Mouse (Mus musculus) heart, embryonic 11.5 days (tissue): Measurements from ENCODE around the gene Slc22a13. TPM values are rescaled to one million over a fixed set of nuclear protein-coding genes. Genes with fewer than 3 reads are reported as not detected.

Experiments
- ATAC-seq: fragments of 200-750 bp; cut with Nextera tagmentation; replicated peaks from 2 replicates; pipeline ENCODE4 v1.8.0; 2017; ENCODE audit warnings: moderate library complexity; ENCODE audit not compliant: insufficient number of reproducible peaks, low FRiP score, low TSS enrichment
- H3K27ac ChIP-seq: fragments of 300-500 bp; sonication (generic); 2 replicates; pipeline ENCODE4 v1.5.1; 2014; ENCODE audit warnings: mild to moderate bottlenecking, low read depth, low read length
- H3K27me3 ChIP-seq: fragments of 300-500 bp; sonication (generic); 2 replicates; pipeline ENCODE4 v1.6.1; 2014; ENCODE audit warnings: mild to moderate bottlenecking, low read length, mixed read lengths; ENCODE audit not compliant: control insufficient read depth, insufficient read depth
- H3K36me3 ChIP-seq: fragments of 300-500 bp; sonication (generic); 2 replicates; pipeline ENCODE4 v1.6.1; 2014; ENCODE audit warnings: mild to moderate bottlenecking, low read length, moderate library complexity, mixed read lengths; ENCODE audit not compliant: control insufficient read depth, insufficient read depth
- H3K4me1 ChIP-seq: fragments of 300-500 bp; sonication (generic); 2 replicates; pipeline ENCODE4 v1.6.1; 2014; ENCODE audit warnings: low read length; ENCODE audit not compliant: control insufficient read depth, insufficient read depth
- H3K4me2 ChIP-seq: fragments of 300-500 bp; sonication (generic); 2 replicates; pipeline ENCODE4 v1.6.1; 2014; ENCODE audit warnings: mild to moderate bottlenecking, moderate library complexity
- H3K4me3 ChIP-seq: fragments of 300-500 bp; sonication (generic); 2 replicates; pipeline ENCODE4 v1.5.1; 2014; ENCODE audit warnings: low read depth, low read length
- H3K9ac ChIP-seq: fragments of 300-500 bp; sonication (generic); 2 replicates; pipeline ENCODE4 v1.6.1; 2014; ENCODE audit warnings: mild to moderate bottlenecking, low read depth, low read length, moderate library complexity
- H3K9me3 ChIP-seq: fragments of 300-500 bp; sonication (generic); replicated peaks from 2 replicates; pipeline ENCODE4 v1.6.1; 2016; ENCODE audit warnings: low read length; ENCODE audit not compliant: control insufficient read depth
- WGBS: fragments of 180-500 bp; shearing (Covaris S2); extraction: QIAGEN DNeasy Blood & Tissue Kit; methylation state at CpG from one replicate; pipeline ENCODE4 v1.1.7; 2014; ENCODE audit not compliant: insufficient replicate concordance; 5-methylcytosine and 5-hydroxymethylcytosine counted together
- polyA plus RNA-seq: library from polyadenylated mRNA; unstranded; fragments of >200 nt; fragmentation: Nextera tagmentation; extraction: Ambion mirVana; gene quantifications from 2 replicates; pipeline ENCODE4 v1.2.1, GENCODE M21; 2014

Slc22a13 gene
- polyA plus RNA-seq, 1 experiment from 2014 or later, result not detected

GRCm38 (mm10) chr9:119181241-119181728 lies 27.6 kb downstream of the Slc22a13 start:
- WGBS, result 38% methylated on average over 3 of the region's 3 CpGs
- H3K27me3 ChIP-seq, result no peaks in the 10 kb centered on the region
- no peak overlapping the region for H3K27ac ChIP-seq

DNA sequence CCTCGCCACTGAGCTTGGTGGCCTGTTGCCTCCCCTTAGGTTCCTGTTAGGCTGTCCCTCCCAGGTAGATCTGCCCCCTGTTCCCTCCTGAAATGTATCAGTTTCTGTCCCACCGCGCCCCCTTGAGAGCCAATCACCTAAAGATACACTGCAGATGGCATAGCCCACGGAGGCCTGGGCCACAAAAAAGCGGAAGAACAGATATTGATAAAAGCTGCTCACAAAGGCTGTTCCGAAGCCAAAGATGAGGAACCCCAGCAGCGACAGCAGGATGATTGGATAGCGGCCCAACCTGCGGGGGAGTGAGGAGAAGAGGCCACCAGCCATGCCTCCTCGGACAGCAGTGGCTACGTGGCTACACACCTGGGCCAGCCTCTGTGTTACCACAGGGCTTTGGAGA lies 29.6 kb downstream of the Slc22a13 start:
- H3K4me1 ChIP-seq, result no peaks in the 10 kb centered on the region
- H3K4me3 ChIP-seq, result no peak overlapping the region
- H3K4me2 ChIP-seq, result no peak overlapping the region
- ATAC-seq, result no peak
- H3K9ac ChIP-seq, result no peak overlapping the region
- no peaks in the 10 kb centered on the region for H3K9me3 ChIP-seq
- WGBS, result 81% methylated on average over 11 of the region's 11 CpGs
- no peak overlapping the region for H3K27ac ChIP-seq
- no peaks in the 10 kb centered on the region for H3K36me3 ChIP-seq
- H3K27me3 ChIP-seq, result no peaks in the 10 kb centered on the region

More at GRCm38 (mm10) chr9:119181241-119181728, 27.6 kb downstream of the Slc22a13 start:
- H3K4me2 ChIP-seq, result no peak overlapping the region
- H3K4me1 ChIP-seq, result no peaks in the 10 kb centered on the region
- ATAC-seq, result no peak
- H3K9me3 ChIP-seq, result no peaks in the 10 kb centered on the region
- no peak overlapping the region for H3K4me3 ChIP-seq
- H3K9ac ChIP-seq, result no peak overlapping the region
- H3K36me3 ChIP-seq, result no peaks in the 10 kb centered on the region

DNA sequence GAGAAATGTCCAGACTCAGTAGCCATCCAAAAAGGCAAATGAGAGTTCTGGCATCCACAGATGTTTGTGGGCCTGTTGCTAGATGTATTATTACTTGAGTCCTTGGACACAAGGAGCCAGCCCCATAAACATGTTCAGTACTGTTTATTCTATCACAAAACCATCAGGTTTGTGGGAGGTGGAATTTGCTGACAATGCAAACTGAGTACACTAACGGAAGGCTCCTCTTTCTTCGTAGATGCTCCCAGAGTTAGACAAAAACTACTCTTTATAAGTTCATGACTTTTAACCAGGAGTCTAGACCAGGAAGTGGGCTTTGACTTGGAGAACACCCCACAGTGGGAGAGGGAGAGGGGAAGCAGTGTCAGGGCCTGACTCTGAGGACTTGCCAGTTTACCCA lies 41.3 kb downstream of the Slc22a13 start:
- 95% methylated on average over 2 of the region's 2 CpGs for WGBS
- Histone ChIP-seq H3K4me1 (no peaks in the 10 kb centered on the region), H3K9me3 (no peaks in the 10 kb centered on the region), H3K9ac (no peak overlapping the region), H3K4me3 (no peak overlapping the region), H3K27me3 (no peaks in the 10 kb centered on the region), H3K27ac (no peak overlapping the region), H3K4me2 (no peak overlapping the region), H3K36me3 (no peaks in the 10 kb centered on the region)
- ATAC-seq, result no peak

DNA sequence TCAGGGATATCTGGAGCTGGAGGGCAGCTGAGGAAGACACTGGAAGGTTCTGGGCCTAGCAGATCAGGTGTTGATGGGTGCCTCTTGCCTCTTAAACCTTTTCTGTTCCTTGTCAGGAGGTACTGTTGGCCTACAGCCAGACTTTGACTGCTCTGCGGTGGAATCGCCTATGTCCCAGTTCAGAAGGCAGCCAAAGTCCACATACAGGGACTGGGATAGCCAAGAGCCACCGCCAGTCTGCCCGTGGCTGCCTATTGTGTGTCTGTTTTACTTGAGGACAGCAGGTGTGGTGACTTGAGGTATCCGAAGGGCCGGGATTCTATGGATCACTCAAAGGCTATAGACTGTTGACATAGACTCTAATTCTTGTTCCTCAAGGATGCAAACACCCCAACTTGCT lies 43.4 kb downstream of the Slc22a13 start:
- H3K9ac ChIP-seq, result no peak overlapping the region
- no peak overlapping the region for H3K4me3 ChIP-seq
- 84% methylated on average over 6 of the region's 6 CpGs for WGBS
- H3K4me2 ChIP-seq, result no peak overlapping the region
- no peaks in the 10 kb centered on the region for H3K27me3 ChIP-seq
- H3K9me3 ChIP-seq, result no peaks in the 10 kb centered on the region
- H3K27ac ChIP-seq, result no peak overlapping the region
- no peaks in the 10 kb centered on the region for H3K4me1 ChIP-seq
- no peaks in the 10 kb centered on the region for H3K36me3 ChIP-seq
- no peak for ATAC-seq

GRCm38 (mm10) chr9:119164743-119165142 lies 44.2 kb downstream of the Slc22a13 start:
- Histone ChIP-seq H3K4me3 (no peak overlapping the region), H3K4me1 (no peaks in the 10 kb centered on the region), H3K27ac (no peak overlapping the region), H3K4me2 (no peak overlapping the region), H3K36me3 (no peaks in the 10 kb centered on the region), H3K9ac (no peak overlapping the region), H3K27me3 (no peaks in the 10 kb centered on the region), H3K9me3 (no peaks in the 10 kb centered on the region)
- WGBS, result 83% methylated on average over 7 of the region's 7 CpGs
- no peak for ATAC-seq

DNA sequence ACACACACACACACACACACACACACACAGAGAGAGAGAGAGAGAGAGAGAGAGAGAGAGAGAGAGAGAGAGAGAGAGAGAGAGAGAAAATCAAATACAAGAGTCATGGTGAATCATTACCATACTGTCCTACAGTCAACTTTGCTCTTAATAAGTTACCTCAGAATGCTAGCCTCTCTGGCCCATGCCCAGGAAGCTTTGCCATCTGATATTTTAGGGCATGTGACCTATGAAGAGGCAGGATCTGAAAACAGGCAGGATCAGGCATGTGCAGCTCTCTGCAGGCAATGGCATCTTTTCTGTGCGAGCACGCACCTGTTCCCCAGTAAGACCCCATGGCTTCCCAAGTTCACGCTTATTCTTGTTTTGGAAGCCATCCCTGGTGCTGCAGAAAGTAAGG lies 48.2 kb downstream of the Slc22a13 start:
- peaks cover 12% of the 10 kb centered on the region for H3K27me3 ChIP-seq
- no peak overlapping the region for H3K4me2 ChIP-seq
- no peak overlapping the region for H3K9ac ChIP-seq
- WGBS, result 82% methylated on average over 3 of the region's 3 CpGs
- H3K9me3 ChIP-seq, result no peaks in the 10 kb centered on the region
- H3K4me3 ChIP-seq, result no peak overlapping the region
- no peaks in the 10 kb centered on the region for H3K4me1 ChIP-seq
- no peak overlapping the region for H3K27ac ChIP-seq
- no peak for ATAC-seq
- no peaks in the 10 kb centered on the region for H3K36me3 ChIP-seq

GRCm38 (mm10) chr9:119158861-119159260 lies 50.0 kb downstream of the Slc22a13 start, which contains the start of gene Gm47289:
Gene Gm47289, plus strand, starts transcription at chr9:119159161.
- no peak for ATAC-seq
- H3K4me3 ChIP-seq, result no peak within 1 kb of the TSS
- H3K4me2 ChIP-seq, result no peak within 1 kb of the TSS
- no peaks in the 10 kb centered on the region for H3K4me1 ChIP-seq
- H3K36me3 ChIP-seq, result no peaks in the 10 kb centered on the region
- H3K9ac ChIP-seq, result no peak within 1 kb of the TSS
- no peaks in the 10 kb centered on the region for H3K9me3 ChIP-seq
- no peak within 1 kb of the TSS for H3K27ac ChIP-seq
- H3K27me3 ChIP-seq, result peaks cover 19% of the 10 kb centered on the region
- WGBS, result 45% methylated on average over 4 of the region's 4 CpGs

GRCm38 (mm10) chr9:119156278-119157201 lies 52.4 kb downstream of the Slc22a13 start, which contains the start of gene Acaa1b:
Gene Acaa1b, minus strand, starts transcription at chr9:119157093.
- ATAC-seq, result peak; percentile 35; the same call in 1 of the 2 replicates
- Histone ChIP-seq H3K4me3 (peak within 1 kb of the TSS; percentile 48), H3K9me3 (no peaks in the 10 kb centered on the region), H3K4me1 (no peaks in the 10 kb centered on the region), H3K9ac (no peak within 1 kb of the TSS), H3K36me3 (no peaks in the 10 kb centered on the region), H3K27ac (no peak within 1 kb of the TSS), H3K4me2 (peak within 1 kb of the TSS; percentile 76), H3K27me3 (peaks cover 19% of the 10 kb centered on the region)
- WGBS, result 1% methylated on average over 65 of the region's 65 CpGs
